Mouse (Mus musculus) limb, embryonic 10.5 days (tissue): ENCODE data around the gene Drc3. TPM values are rescaled to one million over a fixed set of nuclear protein-coding genes. Genes with fewer than 3 reads are reported as not detected.
"Not testable (repeated sequence)": the region's sequence is repeated elsewhere in the genome, so short reads cannot be mapped to it uniquely, and the experiment has no call there.

ENCODE experiments used
- DNase-seq: peaks from one replicate; pipeline ENCODE4 v3.0.0-alpha.2; 2017; ENCODE audit warnings: low spot score
- H3K27ac ChIP-seq: fragments of 300-500 bp; sonication (generic); 2 replicates; pipeline ENCODE4 v1.5.1; 2016; ENCODE audit warnings: mild to moderate bottlenecking
- H3K27me3 ChIP-seq: fragments of 300-500 bp; sonication (generic); 2 replicates; pipeline ENCODE4 v1.6.1; 2016; ENCODE audit warnings: low read depth, mild to moderate bottlenecking; ENCODE audit not compliant: poor library complexity, severe bottlenecking
- H3K36me3 ChIP-seq: fragments of 300-500 bp; sonication (generic); 2 replicates; pipeline ENCODE4 v1.6.1; 2016; ENCODE audit warnings: mild to moderate bottlenecking, moderate library complexity
- H3K4me1 ChIP-seq: fragments of 300-500 bp; sonication (generic); 2 replicates; pipeline ENCODE4 v1.6.1; 2016
- H3K4me3 ChIP-seq: fragments of 300-500 bp; sonication (generic); 2 replicates; pipeline ENCODE4 v1.5.1; 2016; ENCODE audit warnings: mild to moderate bottlenecking, moderate library complexity
- H3K9me3 ChIP-seq: fragments of 300-500 bp; sonication (generic); replicated peaks from 2 replicates; pipeline ENCODE4 v1.6.1; 2016; ENCODE audit warnings: mild to moderate bottlenecking
- WGBS: fragments of 180-500 bp; shearing (Covaris S2); methylation state at CpG from one replicate; pipeline ENCODE4 v1.1.7; 2016; 5-methylcytosine and 5-hydroxymethylcytosine counted together
- polyA plus RNA-seq: library from polyadenylated mRNA; unstranded; fragments of >200 nt; fragmentation: Nextera tagmentation; extraction: Ambion mirVana; gene quantifications from 2 replicates; pipeline ENCODE4 v1.2.1, GENCODE M21; 2016

Gene Drc3
- polyA plus RNA-seq, 1 experiment from 2014 or later: 1.1 TPM

DNA sequence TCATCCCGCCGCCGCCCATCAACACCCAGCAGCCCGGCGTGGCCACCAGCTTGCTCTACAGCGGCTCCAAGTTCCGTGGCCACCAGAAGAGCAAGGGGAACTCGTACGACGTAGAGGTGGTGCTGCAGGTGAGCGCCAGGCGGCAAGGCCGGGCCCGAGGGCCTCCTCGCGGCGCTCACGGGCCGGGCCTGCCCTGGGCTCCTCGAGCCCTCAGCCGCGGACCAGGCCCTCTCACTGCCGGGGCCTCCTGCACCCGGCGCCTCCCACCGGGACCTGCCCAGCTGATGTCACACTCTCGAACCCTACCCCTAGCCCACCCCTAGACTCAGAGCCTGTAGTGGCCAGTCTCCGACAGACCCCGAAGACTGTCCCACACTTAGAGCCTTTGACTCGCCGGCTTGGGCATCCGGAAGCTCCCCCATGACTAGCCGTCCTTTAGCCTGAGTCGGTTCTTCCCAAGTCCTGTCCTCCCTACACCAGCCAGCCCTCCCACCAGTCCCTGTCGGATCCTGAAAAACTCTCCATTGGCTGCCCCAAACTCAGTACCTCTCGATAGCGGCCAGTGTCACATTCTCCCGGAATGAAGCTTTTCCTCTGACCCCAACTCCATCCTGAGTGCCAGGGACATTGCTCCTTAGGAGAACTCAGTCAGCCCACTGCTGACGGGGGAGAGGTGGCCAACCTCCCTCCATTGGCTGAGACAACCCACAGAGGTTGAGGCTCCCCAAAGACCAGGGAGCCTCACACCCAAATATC is 64.8 kb downstream of the Drc3 start, which contains the start of gene Atpaf2:
Gene Atpaf2, minus strand, starts transcription at position 741 of the 756 bp plus-strand sequence.
- Histone ChIP-seq H3K27me3 (no peaks in the 10 kb centered on the region), H3K9me3 (no peaks in the 10 kb centered on the region), H3K27ac (peak within 1 kb of the TSS; percentile 96), H3K4me1 (peaks cover 31% of the 10 kb centered on the region), H3K4me3 (peak within 1 kb of the TSS; percentile 98), H3K36me3 (no peaks in the 10 kb centered on the region)
- 1% methylated on average over 39 of the region's 39 CpGs for WGBS
- peak; percentile 63 for DNase-seq

DNA sequence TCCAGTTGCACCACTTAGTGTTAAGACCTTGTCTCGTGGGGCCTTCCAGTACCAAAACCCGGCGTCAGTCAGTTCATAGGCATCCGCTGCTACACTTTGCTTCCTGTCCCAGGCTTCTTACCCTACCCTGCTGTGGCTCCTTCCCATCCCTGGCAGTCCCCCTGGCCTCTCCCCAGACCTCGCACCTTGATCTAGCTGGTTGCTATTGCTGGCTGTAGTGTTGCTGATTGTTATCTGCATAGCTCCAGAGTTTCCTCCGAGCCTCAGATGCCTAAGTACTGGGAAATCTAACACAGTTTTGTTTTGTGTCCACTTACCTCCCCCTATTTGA is 65.3 kb downstream of the Drc3 start:
- Histone ChIP-seq H3K4me3 (peak overlapping the region; percentile 98), H3K27ac (peak overlapping the region; percentile 96; the same call in 1 of the 2 replicates), H3K9me3 (no peaks in the 10 kb centered on the region), H3K36me3 (no peaks in the 10 kb centered on the region), H3K4me1 (peaks cover 31% of the 10 kb centered on the region), H3K27me3 (no peaks in the 10 kb centered on the region)
- DNase-seq: no peak
- WGBS: 14% methylated on average over 6 of the region's 6 CpGs

DNA sequence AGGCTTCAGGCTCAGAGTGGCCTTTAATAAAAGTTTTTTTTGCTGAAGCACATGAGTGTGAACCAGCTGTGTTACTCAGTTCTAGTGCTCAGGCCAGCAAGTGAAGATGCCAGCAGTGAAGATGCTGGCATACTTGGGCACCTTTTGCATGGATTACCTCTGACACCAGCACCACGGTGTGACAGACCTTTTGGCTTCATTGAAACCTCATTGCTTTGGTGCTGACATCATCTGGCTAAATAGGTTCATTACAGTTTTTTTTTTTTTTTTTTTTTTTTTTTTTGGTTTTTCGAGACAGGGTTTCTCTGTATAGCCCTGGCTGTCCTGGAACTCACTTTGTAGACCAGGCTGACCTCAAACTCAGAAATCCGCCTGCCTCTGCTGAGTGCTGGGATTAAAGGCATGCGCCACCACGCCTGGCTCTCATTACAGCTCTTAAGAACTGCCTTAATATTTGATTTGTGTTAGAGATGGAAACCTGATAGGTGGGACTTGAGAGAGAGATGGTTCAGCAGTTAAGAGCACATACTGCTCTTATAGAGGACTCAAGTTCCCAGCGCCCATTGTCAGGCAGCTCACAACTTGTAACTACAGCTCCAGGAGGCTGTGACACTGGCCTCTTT is 69.0 kb downstream of the Drc3 start:
- Histone ChIP-seq H3K36me3 (peaks cover 18% of the 10 kb centered on the region), H3K4me1 (peaks cover 12% of the 10 kb centered on the region), H3K4me3 (no peak overlapping the region), H3K27ac (no peak overlapping the region), H3K27me3 (no peaks in the 10 kb centered on the region), H3K9me3 (no peaks in the 10 kb centered on the region)
- DNase-seq: no peak
- 64% methylated on average over 6 of the region's 6 CpGs for WGBS

DNA sequence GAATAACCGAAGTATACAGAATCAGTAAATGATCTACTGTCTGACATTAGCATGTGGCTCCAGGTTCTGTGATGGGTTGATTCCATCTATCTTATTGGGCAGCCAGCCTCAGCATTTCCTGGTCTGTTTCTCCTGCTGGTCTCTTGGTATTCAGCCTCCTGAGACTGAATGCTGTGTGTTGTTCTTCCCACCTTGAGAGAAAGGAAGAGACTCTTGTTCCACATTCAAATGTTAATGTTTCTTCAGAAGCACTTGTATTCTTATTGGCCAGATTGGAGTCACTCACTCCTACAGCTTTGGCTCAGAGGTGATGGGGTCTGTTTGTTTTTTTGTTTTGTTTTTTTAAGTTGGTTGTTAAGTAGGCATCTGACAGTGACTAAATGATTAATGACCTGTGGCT is 69.9 kb downstream of the Drc3 start:
- Histone ChIP-seq H3K4me3 (no peak overlapping the region), H3K36me3 (peaks cover 27% of the 10 kb centered on the region), H3K4me1 (peaks cover 11% of the 10 kb centered on the region), H3K27me3 (no peaks in the 10 kb centered on the region), H3K27ac (no peak overlapping the region), H3K9me3 (no peaks in the 10 kb centered on the region)
- DNase-seq: no peak
- WGBS: 77% methylated on average over 1 of the region's 1 CpGs

DNA sequence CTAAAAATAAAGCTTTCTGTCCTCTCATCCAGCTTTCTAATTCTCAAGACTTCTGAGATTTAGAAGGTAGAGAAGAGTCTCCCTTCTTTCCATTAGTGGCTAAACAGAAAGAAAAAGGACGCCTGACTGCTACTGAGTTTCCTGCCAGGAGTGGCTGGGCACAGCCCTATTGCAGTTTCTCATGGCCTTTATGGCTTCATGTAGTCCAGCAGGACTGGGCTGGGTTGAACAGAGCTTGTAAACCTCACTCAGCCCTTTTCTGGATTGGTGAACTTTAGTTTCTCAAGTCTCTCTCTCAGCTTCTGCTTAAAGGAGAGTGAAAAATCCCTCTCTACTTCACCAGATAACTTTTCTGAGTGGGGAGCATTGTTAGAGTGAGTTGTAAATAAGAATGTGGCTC is 73.3 kb downstream of the Drc3 start:
- Histone ChIP-seq H3K36me3 (peaks cover 56% of the 10 kb centered on the region), H3K27me3 (no peaks in the 10 kb centered on the region), H3K4me1 (no peaks in the 10 kb centered on the region), H3K9me3 (no peaks in the 10 kb centered on the region), H3K27ac (no peak overlapping the region), H3K4me3 (no peak overlapping the region)
- DNase-seq: no peak
- WGBS: 88% methylated on average over 1 of the region's 1 CpGs

DNA sequence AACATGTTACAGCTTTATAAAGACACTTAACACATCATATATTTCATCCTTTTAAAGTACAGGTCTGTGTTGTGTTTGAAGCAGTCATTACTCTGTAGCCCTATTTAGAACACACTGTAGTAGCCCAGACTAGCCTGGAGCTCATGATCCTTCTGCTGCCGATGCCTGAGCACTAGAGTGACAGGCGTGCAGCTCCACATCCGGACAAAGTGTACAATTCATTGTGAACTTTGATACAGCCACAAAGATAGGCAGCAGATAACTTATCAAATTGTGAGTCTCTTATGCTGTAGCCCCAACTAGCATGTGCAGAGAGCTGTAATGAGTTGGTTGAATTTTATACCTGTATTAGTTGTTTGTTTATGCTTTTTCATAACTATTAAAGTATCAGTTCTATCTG is 74.5 kb downstream of the Drc3 start:
- Histone ChIP-seq H3K4me1 (no peaks in the 10 kb centered on the region), H3K27ac (no peak overlapping the region), H3K27me3 (no peaks in the 10 kb centered on the region), H3K4me3 (no peak overlapping the region), H3K36me3 (peaks cover 67% of the 10 kb centered on the region), H3K9me3 (no peaks in the 10 kb centered on the region)
- 97% methylated on average over 3 of the region's 3 CpGs for WGBS
- no peak for DNase-seq

DNA sequence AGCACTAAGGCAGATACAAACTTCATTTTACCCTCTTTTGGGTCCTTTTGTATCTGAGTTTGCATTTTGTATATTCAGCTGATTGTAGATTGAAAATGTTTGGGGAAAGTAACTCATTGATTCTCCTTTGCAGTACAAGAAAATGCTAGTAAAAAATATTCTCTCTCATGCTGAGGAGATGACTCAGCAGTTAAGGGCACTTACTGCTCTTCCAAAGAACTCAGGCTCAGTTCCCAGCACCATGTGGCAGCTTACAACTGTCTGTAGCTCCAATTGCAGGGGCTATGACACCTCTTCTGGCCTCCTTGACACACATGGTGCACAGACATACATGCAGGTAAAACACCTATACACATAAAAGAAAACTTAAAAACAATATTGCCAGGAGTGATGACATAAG is 80.4 kb downstream of the Drc3 start:
- Histone ChIP-seq H3K9me3 (no peaks in the 10 kb centered on the region), H3K4me1 (no peaks in the 10 kb centered on the region), H3K27ac (no peak overlapping the region), H3K36me3 (peaks cover 94% of the 10 kb centered on the region), H3K4me3 (no peak overlapping the region), H3K27me3 (no peaks in the 10 kb centered on the region)
- DNase-seq: no peak

DNA sequence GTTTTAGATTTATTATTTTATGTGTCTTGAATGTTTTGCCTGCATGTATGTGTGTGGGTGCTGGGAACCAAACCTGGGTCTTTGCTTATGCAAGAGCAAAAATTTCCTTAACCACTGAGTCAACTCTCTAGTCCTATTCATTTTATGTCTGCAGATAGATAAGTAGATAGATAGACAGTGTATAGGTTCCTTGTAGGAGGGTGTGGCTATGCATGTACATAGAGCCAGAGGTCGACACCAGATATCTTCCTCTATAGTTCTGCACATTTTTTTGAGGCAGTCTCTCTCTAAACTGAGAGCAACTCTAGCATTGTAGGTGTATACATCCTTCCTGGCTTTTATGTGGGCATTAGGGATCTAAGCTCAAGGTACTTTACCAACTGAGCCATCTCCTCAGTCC is 82.0 kb downstream of the Drc3 start:
- 98% methylated on average over 1 of the region's 1 CpGs for WGBS
- no peaks in the 10 kb centered on the region for H3K27me3 ChIP-seq

DNA sequence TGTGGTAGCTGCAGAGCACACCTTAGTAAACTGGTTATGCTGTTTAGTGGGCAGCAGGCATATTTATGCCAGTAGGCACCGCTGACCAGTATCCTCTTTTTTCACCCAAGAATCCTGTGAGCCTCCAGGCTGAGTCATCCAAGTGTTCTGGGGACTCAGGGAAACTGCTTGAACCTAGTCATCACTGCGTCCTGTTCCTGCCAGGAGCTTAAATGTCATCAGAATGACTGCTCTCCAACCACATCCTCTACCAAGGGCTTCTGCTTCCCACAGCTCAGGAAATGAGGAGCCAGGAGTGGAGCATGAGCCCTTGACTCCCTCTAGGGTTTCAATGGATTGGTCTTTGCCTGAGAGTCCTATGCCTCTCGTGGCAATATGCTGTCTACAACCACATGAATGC is 83.5 kb downstream of the Drc3 start:
- WGBS: 92% methylated on average over 3 of the region's 3 CpGs
- Histone ChIP-seq H3K9me3 (no peaks in the 10 kb centered on the region), H3K4me1 (no peaks in the 10 kb centered on the region), H3K27me3 (no peaks in the 10 kb centered on the region), H3K36me3 (peaks cover 94% of the 10 kb centered on the region), H3K4me3 (no peak overlapping the region), H3K27ac (no peak overlapping the region)
- DNase-seq: no peak

More for the DNA sequence above, 82.0 kb downstream of the Drc3 start:
- Histone ChIP-seq H3K27ac (no peak overlapping the region), H3K4me1 (no peaks in the 10 kb centered on the region), H3K36me3 (peaks cover 95% of the 10 kb centered on the region), H3K9me3 (no peaks in the 10 kb centered on the region), H3K4me3 (no peak overlapping the region)
- DNase-seq: no peak

DNA sequence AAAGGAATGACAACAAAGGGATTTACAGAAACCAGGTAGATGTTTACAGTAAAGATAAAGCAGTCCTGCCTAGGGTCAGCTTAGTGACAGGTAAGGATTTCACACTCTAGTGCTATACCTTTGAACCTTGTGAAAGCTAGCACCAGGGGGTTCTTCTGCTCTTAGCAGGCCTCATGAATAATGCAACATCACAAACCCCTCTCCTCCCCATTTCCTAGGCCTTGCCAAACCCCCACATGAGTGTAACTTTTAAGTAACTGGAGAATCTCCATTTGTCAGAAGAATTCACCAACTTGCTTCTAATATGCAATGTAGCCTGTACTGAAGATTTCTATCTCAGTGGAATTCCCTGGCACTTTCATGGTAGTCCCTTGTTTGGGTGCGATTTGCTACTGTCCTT is 86.5 kb downstream of the Drc3 start:
- 10% methylated on average over 1 of the region's 1 CpGs for WGBS

DNA sequence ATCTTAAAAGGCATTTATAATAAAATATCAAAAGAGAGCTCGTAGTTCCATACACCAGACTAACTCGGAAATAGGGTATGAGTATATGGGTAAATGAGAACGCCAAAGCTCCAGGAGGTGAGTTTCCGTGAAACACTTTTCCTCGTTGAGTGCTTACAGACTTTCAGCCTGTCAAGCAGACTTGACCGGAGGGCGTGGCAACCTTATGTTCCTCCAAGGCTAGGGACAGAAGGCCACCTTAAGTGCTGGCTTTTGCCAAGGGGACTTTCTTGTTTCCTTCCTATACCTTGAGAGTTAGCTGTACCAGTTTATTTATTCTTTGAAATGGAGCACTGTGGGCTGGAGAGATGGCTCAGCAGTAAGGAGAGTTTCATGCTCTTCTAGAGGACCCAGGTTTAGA is 87.0 kb downstream of the Drc3 start:
- H3K27me3 ChIP-seq: no peaks in the 10 kb centered on the region
- H3K4me3 ChIP-seq: no peak overlapping the region
- H3K9me3 ChIP-seq: no peaks in the 10 kb centered on the region
- no peaks in the 10 kb centered on the region for H3K4me1 ChIP-seq
- no peak overlapping the region for H3K27ac ChIP-seq
- WGBS: 32% methylated on average over 7 of the region's 7 CpGs
- H3K36me3 ChIP-seq: peaks cover 89% of the 10 kb centered on the region
- no peak for DNase-seq

More for the DNA sequence above, 86.5 kb downstream of the Drc3 start:
- H3K4me3 ChIP-seq, H3K4me1 ChIP-seq, H3K27me3 ChIP-seq, H3K27ac ChIP-seq, H3K9me3 ChIP-seq, DNase-seq: not testable (repeated sequence)
- H3K36me3 ChIP-seq: peaks cover 94% of the 10 kb centered on the region

DNA sequence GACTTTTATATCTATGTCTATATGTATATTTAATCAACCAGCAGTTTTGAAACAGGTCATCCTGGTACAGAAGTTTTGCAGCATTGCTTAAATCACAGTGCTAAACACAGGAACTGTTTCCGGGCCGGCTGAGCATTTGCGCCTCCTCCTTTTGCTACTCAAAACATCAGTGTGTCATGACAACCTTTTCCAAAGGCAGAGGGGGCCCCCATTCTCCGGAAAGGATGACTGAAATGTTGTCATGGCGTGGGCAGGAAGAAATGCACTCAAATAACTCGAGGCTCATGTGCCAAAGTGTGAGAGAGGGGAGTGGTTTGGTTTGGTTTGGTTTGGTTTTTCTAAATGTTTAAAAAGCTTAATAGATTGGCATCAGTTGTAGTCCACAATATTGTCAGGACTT is 89.8 kb downstream of the Drc3 start:
- Histone ChIP-seq H3K9me3 (no peaks in the 10 kb centered on the region), H3K4me1 (no peaks in the 10 kb centered on the region), H3K36me3 (peaks cover 62% of the 10 kb centered on the region), H3K27me3 (no peaks in the 10 kb centered on the region), H3K27ac (no peak overlapping the region), H3K4me3 (no peak overlapping the region)
- no peak for DNase-seq
- 91% methylated on average over 6 of the region's 6 CpGs for WGBS
